Mouse (Mus musculus): ENCODE data around the gene Mrpl35. TPM values are rescaled to one million over a fixed set of nuclear protein-coding genes. Genes with fewer than 3 reads are reported as not detected.
"Not testable (repeated sequence)": the region's sequence is repeated elsewhere in the genome, so short reads cannot be mapped to it uniquely, and the experiment has no call there.

Gene Mrpl35
- polyA plus RNA-seq (2015; fragmentation: Nextera tagmentation; extraction: Ambion mirVana), result 53.1 and 60.9 TPM in 2 replicates

DNA sequence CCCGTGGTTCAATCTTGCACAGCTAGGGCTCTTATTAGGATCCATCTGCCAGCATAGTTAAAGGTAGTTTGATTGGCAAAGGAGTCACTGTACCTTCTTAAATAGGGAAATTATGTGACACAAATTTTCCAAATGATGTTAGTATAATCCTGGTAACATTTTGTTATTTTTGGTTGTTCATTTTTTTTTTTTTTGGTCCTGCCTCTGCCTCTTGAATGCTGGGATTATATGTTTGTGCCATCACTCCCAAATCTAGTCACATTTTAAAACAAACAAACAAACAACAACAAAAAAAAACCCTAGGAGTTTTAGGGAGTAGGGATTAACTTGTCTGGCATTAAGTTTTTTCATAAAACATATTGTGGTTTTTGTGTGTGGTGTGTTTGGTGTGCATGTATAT is at the start of gene Mrpl35:
Gene Mrpl35 (minus strand): TSS at position 101 of the 400 bp plus-strand sequence.
- H3K4me2 ChIP-seq, result no peak within 1 kb of the TSS
- WGBS, result 31% methylated on average over 1 of the region's 1 CpGs
- H3K4me1 ChIP-seq, result peaks cover 15% of the 10 kb centered on the region
- H3K27ac ChIP-seq (replicated peaks), result no peak within 1 kb of the TSS
- no peaks in the 10 kb centered on the region for H3K9me3 ChIP-seq
- H3K4me3 ChIP-seq, result no peak within 1 kb of the TSS
- no peak for ATAC-seq (ENCODE audit: extremely low read depth, insufficient number of reproducible peaks, low FRiP score, low TSS enrichment)
- H3K27me3 ChIP-seq (replicated peaks), result no peaks in the 10 kb centered on the region
- no peak within 1 kb of the TSS for H3K9ac ChIP-seq
- H3K36me3 ChIP-seq, result no peaks in the 10 kb centered on the region

DNA sequence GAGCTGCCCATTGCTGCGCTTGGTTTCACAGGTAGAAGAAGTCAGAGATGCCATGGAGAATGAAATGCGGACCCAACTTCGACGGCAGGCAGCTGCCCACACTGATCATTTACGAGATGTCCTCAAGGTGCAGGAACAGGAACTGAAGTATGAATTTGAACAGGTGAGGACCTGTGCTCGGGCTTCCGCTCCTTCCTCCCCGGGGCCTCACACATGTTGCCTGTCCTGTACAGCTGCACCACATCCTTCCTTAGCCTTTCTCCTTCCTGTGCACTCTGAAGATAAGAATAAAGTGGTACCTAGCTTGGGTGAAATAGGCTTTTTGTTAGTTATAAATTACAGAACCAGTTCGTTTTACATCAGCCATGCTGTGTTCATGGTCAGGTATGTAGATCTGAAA is 44.6 kb upstream of the Mrpl35 start:
- no peak for ATAC-seq (ENCODE audit: extremely low read depth, insufficient number of reproducible peaks, low FRiP score, low TSS enrichment)
- no peak overlapping the region for H3K4me3 ChIP-seq
- H3K36me3 ChIP-seq, result peaks cover 92% of the 10 kb centered on the region
- H3K9ac ChIP-seq, result no peak overlapping the region
- H3K9me3 ChIP-seq, result no peaks in the 10 kb centered on the region
- H3K4me2 ChIP-seq, result no peak overlapping the region
- WGBS, result 92% methylated on average over 9 of the region's 9 CpGs
- no peak overlapping the region for H3K27ac ChIP-seq (replicated peaks)
- no peaks in the 10 kb centered on the region for H3K4me1 ChIP-seq
- H3K27me3 ChIP-seq (replicated peaks), result no peaks in the 10 kb centered on the region

DNA sequence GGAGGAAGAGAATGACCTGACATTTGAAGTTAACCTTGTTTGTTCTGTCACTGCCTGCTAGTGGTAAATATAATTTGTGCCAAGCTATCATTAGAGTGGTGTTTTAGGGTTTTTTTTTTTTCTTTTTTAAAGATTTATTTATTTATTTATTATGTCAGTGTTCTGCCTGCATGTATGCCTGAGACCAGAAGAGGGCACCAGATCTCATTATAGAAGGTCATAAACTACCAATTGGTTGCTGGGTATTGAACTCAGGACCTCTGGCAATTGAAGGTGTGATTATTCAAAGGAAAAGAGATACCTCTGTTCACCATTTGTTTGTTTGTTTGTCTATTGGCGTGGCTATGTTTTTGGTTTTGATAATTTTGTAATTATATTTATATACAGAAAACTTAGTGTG is 42.0 kb upstream of the Mrpl35 start:
- no peak for ATAC-seq (ENCODE audit: extremely low read depth, insufficient number of reproducible peaks, low FRiP score, low TSS enrichment)
- Histone ChIP-seq H3K4me1 (no peaks in the 10 kb centered on the region), H3K4me3 (no peak overlapping the region), H3K9me3 (no peaks in the 10 kb centered on the region; the same call in 1 of the 2 replicates), H3K27ac (replicated peaks) (no peak overlapping the region), H3K9ac (no peak overlapping the region), H3K27me3 (replicated peaks) (no peaks in the 10 kb centered on the region), H3K4me2 (no peak overlapping the region), H3K36me3 (peaks cover 91% of the 10 kb centered on the region)
- WGBS, result 84% methylated on average over 1 of the region's 1 CpGs

DNA sequence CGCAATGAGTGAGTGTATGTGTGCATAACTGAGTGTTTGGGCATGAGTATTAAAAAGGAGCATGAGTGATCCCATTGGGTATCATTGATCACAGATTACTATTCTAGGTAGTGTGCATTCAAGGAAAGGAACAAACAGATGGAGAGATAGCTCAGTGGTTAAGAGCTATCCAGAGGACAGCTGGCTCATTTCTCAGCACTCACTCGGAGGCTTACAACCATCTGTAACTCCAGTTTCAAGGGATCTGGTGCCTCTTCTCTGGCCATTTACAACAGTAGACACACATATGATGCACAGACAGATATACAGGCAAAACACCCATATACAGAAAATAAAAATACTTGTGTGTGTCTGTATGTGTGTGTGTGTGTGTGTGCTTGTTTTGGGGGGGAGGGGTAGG is 41.0 kb upstream of the Mrpl35 start:
- Histone ChIP-seq H3K9ac (no peak overlapping the region), H3K9me3 (no peaks in the 10 kb centered on the region; the same call in 1 of the 2 replicates), H3K27ac (replicated peaks) (no peak overlapping the region), H3K4me2 (no peak overlapping the region), H3K4me3 (no peak overlapping the region), H3K36me3 (peaks cover 91% of the 10 kb centered on the region), H3K4me1 (no peaks in the 10 kb centered on the region), H3K27me3 (replicated peaks) (no peaks in the 10 kb centered on the region)
- WGBS, result 91% methylated on average over 2 of the region's 2 CpGs
- ATAC-seq (ENCODE audit: extremely low read depth, insufficient number of reproducible peaks, low FRiP score, low TSS enrichment), result no peak

DNA sequence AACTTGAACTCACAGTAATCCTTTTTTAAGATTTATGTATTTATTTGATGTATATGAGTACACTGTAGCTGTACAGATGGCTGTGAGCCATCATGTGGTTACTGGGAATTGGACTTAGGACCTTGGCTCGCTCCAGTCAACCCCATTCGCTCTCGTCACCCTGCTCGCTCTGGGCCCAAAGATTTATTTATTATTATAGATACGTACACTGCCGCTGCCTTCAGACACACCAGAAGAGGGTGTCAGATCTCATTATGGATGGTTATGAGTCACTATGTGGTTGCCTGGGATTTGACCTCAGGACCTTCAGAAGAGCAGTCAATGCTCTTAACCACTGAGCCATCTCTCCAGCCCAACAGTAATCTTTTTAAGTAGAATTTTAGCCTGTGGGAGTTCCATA is 20.1 kb upstream of the Mrpl35 start:
- not testable (repeated sequence) for H3K9ac ChIP-seq; H3K4me2 ChIP-seq; H3K9me3 ChIP-seq; H3K4me1 ChIP-seq; H3K4me3 ChIP-seq; H3K27ac ChIP-seq (replicated peaks); ATAC-seq (ENCODE audit: extremely low read depth, insufficient number of reproducible peaks, low FRiP score, low TSS enrichment); H3K27me3 ChIP-seq (replicated peaks)
- H3K36me3 ChIP-seq, result peaks cover 70% of the 10 kb centered on the region
- WGBS, result 94% methylated on average over 6 of the region's 6 CpGs

DNA sequence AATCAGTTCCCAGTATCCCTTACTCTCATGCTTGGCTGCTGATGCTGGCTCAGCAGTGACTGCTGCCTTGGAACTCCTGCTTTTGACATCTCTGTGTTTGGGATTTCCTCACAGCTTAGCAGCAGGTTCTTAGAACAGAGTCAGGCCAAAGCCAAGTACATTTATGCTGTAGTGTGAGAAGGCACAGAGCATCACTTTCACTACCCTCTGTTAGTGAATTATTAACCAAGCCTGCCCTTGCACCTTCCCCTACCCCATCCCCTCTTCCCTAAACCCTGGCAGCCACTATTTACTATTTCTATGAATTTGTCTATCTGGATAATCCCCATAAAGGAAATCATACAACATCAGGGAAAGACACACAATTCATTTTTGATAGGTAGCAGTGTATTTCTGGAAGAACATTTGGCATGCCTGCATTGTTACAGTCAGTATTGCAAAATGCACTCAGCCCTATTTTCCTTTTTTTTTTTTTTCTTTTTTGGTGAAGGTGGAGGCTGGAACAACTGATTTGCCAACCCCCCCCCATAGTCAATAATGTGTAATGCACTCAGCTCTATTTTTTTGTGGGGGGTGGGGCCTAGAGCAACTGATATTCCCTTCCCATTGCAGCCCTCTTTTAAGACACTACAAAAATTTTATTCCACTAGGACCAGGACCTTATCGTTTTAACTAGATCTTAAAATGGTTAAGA is 14.0 kb upstream of the Mrpl35 start:
- H3K4me3 ChIP-seq, result no peak overlapping the region
- H3K36me3 ChIP-seq, result peaks cover 24% of the 10 kb centered on the region
- no peak for ATAC-seq (ENCODE audit: extremely low read depth, insufficient number of reproducible peaks, low FRiP score, low TSS enrichment)
- H3K4me2 ChIP-seq, result no peak overlapping the region
- no peaks in the 10 kb centered on the region for H3K9me3 ChIP-seq
- peaks cover 3% of the 10 kb centered on the region; the same call in 1 of the 2 replicates for H3K4me1 ChIP-seq
- H3K27me3 ChIP-seq (replicated peaks), result no peaks in the 10 kb centered on the region
- no peak overlapping the region for H3K27ac ChIP-seq (replicated peaks)
- 95% methylated on average over 1 of the region's 1 CpGs for WGBS
- no peak overlapping the region for H3K9ac ChIP-seq

DNA sequence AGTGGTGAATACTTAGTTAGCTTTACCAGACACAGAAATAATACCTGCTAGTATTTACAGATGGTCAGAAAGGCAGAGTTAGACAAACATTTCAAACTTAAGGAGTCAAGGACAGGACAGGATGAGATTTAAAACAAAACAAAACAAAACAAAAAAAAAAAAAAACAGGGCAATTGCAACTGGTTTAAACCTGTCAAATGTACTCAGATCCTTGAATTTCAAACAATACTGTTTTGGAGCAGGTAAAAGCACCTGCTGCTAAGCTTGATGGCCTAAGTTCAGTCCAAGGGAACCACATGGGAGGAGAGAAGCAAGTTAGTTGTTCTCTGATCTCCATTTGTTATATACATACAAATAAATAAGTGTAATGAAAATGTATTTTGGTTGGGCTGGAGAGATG is 13.0 kb upstream of the Mrpl35 start:
- H3K4me2 ChIP-seq, result no peak overlapping the region
- H3K9ac ChIP-seq, result no peak overlapping the region
- peaks cover 3% of the 10 kb centered on the region; the same call in 1 of the 2 replicates for H3K4me1 ChIP-seq
- H3K36me3 ChIP-seq, result peaks cover 24% of the 10 kb centered on the region
- no peak overlapping the region for H3K4me3 ChIP-seq
- H3K9me3 ChIP-seq, result no peaks in the 10 kb centered on the region
- no peak overlapping the region for H3K27ac ChIP-seq (replicated peaks)
- no peaks in the 10 kb centered on the region for H3K27me3 ChIP-seq (replicated peaks)
- ATAC-seq (ENCODE audit: extremely low read depth, insufficient number of reproducible peaks, low FRiP score, low TSS enrichment), result no peak

DNA sequence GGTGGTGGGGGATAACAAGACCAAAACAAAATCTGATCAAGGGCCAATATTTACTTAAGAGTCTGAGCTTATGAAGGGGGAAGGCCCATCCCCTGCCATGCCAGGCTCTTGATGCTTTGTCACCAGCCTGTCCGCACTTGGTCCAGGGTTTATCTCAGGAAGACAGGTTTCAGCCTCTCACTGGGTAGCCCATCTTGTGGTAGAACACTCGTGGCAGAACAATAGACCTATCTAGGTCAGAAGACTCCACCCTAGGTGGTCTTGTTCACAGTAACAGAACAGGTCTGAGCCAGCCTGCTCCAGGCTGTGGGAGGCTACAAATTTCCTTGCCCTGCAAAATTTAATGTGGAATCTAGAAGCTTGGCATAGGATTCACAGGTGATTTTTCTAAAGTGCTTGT is 10.0 kb upstream of the Mrpl35 start:
- no peak overlapping the region for H3K27ac ChIP-seq (replicated peaks)
- no peak for ATAC-seq (ENCODE audit: extremely low read depth, insufficient number of reproducible peaks, low FRiP score, low TSS enrichment)
- H3K27me3 ChIP-seq (replicated peaks), result no peaks in the 10 kb centered on the region
- H3K4me1 ChIP-seq, result peaks cover 15% of the 10 kb centered on the region
- no peak overlapping the region for H3K4me2 ChIP-seq
- no peak overlapping the region for H3K9ac ChIP-seq
- H3K36me3 ChIP-seq, result peaks cover 29% of the 10 kb centered on the region
- no peak overlapping the region for H3K4me3 ChIP-seq
- 54% methylated on average over 2 of the region's 2 CpGs for WGBS
- H3K9me3 ChIP-seq, result no peaks in the 10 kb centered on the region

DNA sequence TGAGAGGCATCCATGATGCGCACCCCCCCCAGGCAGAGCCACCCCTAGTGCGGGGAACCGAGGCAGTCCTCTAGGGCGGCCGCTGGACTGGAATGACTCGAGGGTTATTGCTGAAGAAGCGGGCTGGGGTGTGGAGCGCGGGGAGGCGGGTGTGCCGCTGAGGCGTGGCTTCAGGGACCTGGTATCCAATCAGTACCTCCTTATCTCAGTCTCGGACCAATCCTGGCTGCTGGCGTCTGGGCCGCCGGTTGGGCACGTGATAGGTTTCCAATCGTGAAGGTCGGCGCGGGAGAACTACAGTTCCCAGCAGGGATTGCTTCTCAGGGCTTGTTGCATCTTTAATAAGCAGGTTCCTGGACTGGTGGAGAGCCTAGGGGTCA is 4.8 kb upstream of the Mrpl35 start:
- H3K9me3 ChIP-seq, result no peaks in the 10 kb centered on the region
- peak overlapping the region; percentile 81 for H3K4me2 ChIP-seq
- peaks cover 15% of the 10 kb centered on the region for H3K4me1 ChIP-seq
- H3K4me3 ChIP-seq, result peak overlapping the region; percentile 88
- H3K27me3 ChIP-seq (replicated peaks), result no peaks in the 10 kb centered on the region
- H3K9ac ChIP-seq, result peak overlapping the region; percentile 93
- ATAC-seq (ENCODE audit: extremely low read depth, insufficient number of reproducible peaks, low FRiP score, low TSS enrichment), result peak; percentile 97
- peaks cover 26% of the 10 kb centered on the region for H3K36me3 ChIP-seq
- H3K27ac ChIP-seq (replicated peaks), result peak overlapping the region; percentile 96
- WGBS, result 0% methylated on average over 21 of the region's 21 CpGs

DNA sequence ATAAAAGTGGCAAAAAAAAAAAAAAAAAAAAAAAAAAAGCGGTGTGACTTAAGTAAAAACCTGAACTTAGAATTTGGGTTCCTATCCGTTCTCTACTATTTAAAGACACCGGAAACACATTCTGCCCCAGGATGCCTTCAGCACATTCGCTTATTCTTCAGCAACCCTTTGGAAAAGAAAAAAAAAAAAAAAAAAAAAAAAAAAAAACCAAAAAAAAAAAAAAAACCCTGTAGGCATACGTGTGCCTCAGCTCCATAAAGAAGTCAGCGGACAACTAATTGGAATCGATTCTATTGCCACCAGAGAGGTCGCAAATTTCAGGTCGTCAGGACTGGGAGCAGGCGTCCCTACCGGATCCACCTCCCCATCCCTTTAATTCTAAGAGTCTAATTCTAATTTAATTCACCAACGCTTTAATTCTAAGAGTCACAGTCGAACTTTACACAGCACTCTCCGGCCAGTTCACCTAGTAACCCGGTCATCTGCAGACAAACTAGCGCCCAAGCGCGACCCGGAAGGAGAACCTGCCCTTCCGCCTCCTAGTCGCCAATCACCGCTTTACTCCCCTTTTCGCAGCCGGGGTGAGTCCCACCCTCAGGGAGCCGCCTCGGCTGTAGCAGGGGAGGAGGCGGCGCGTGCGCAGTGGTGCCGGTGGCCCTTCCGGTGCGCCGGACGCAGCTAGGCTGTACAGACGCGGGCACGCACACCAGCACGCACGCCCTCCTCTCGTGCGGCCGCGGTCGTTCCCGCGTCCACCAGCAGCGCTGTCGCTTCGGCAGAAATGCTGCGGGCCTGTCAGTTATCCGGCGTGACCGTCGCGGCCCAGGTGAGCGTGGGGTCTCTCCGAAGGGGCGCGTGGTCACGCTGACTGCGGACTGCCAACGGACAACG is 4.2 kb upstream of the Mrpl35 start, which contains the start of gene Immt:
Gene Immt (plus strand): TSS at position 642 of the 891 bp plus-strand sequence.
- peak; percentile 98 for ATAC-seq (ENCODE audit: extremely low read depth, insufficient number of reproducible peaks, low FRiP score, low TSS enrichment)
- Histone ChIP-seq H3K9me3 (no peaks in the 10 kb centered on the region), H3K36me3 (peaks cover 21% of the 10 kb centered on the region), H3K4me1 (peaks cover 15% of the 10 kb centered on the region), H3K9ac (peak within 1 kb of the TSS; percentile 93), H3K27ac (replicated peaks) (peak within 1 kb of the TSS; percentile 96), H3K27me3 (replicated peaks) (no peaks in the 10 kb centered on the region), H3K4me2 (peak within 1 kb of the TSS; percentile 81), H3K4me3 (peak within 1 kb of the TSS; percentile 88)
- WGBS, result under 1% methylated on average over 64 of the region's 64 CpGs

DNA sequence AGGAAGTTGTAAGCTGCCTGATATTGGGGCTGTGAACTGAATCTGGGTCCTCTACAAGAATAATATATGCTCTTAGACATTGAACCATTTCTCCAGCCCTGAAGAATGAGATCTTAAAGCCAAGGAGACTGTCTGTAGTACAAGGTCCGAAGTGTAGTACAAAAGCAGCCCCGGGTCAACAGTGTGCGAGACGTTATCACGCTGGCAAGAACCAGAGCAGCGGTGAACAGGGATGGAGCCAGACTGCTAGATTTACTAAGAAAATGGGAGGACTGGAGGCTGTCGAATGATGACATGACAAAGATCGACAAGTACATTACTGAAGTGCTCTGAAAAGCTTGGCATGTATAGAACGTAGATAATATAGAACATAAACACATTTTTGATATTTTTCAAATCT is 3.0 kb upstream of the Mrpl35 start:
- no peak overlapping the region for H3K27ac ChIP-seq (replicated peaks)
- WGBS, result 82% methylated on average over 9 of the region's 9 CpGs
- H3K4me2 ChIP-seq, result peak overlapping the region; percentile 81
- H3K4me3 ChIP-seq, result peak overlapping the region; percentile 88; the same call in 1 of the 2 replicates
- no peak overlapping the region for H3K9ac ChIP-seq
- H3K36me3 ChIP-seq, result peaks cover 9% of the 10 kb centered on the region
- ATAC-seq (ENCODE audit: extremely low read depth, insufficient number of reproducible peaks, low FRiP score, low TSS enrichment), result no peak
- no peaks in the 10 kb centered on the region for H3K27me3 ChIP-seq (replicated peaks)
- H3K4me1 ChIP-seq, result peaks cover 15% of the 10 kb centered on the region
- H3K9me3 ChIP-seq, result no peaks in the 10 kb centered on the region

Data from heart, embryonic 13.5 days (tissue).